Mouse (Mus musculus) liver, embryonic 14.5 days (tissue): ENCODE results near the gene 1500011B03Rik. TPM values are rescaled to one million over a fixed set of nuclear protein-coding genes. Genes with fewer than 3 reads are reported as not detected.

Source experiments
- ATAC-seq: fragments of 200-750 bp; cut with Nextera tagmentation; 2 replicates; pipeline ENCODE4 v1.8.0; 2017; ENCODE audit warnings: moderate number of reproducible peaks, mild to moderate bottlenecking, moderate library complexity; ENCODE audit not compliant: insufficient read depth
- DNase-seq, 3 experiments: peaks; one replicate each; pipeline ENCODE4 v3.0.0-alpha.2; 2012 to 2013; ENCODE audit warnings: low read depth in 3 of 3, low spot score in 3 of 3
- H3K27ac ChIP-seq: fragments of 300-500 bp; sonication (generic); 2 replicates; pipeline ENCODE4 v1.5.1; 2014; ENCODE audit warnings: moderate library complexity, mild to moderate bottlenecking, control low read depth, inconsistent platforms
- H3K27me3 ChIP-seq: fragments of 300-500 bp; sonication (generic); 2 replicates; pipeline ENCODE4 v1.6.1; 2014; ENCODE audit warnings: mild to moderate bottlenecking, low read length, moderate library complexity; ENCODE audit not compliant: control insufficient read depth, insufficient read depth
- H3K36me3 ChIP-seq: fragments of 300-500 bp; sonication (generic); replicated peaks from 2 replicates; pipeline ENCODE4 v1.6.1; 2014; ENCODE audit warnings: low read depth; ENCODE audit not compliant: control insufficient read depth, insufficient read depth
- H3K4me1 ChIP-seq, 2 experiments: fragments of 200-500 bp in 1 of 2; fragments of 300-500 bp in 1 of 2; sonication (generic) in 1 of 2; replicated peaks; 2 replicates each; pipeline ENCODE4 v1.6.1; 2012 to 2014; ENCODE audit warnings: antibody characterized with exemption in 1 of 2, inconsistent platforms in 1 of 2, low read length in 1 of 2; ENCODE audit not compliant: control insufficient read depth in 2 of 2, insufficient read depth in 2 of 2
- H3K4me2 ChIP-seq: fragments of 300-500 bp; sonication (generic); 2 replicates; pipeline ENCODE4 v1.6.1; 2014; ENCODE audit warnings: low read depth, mild to moderate bottlenecking, control low read depth, moderate library complexity
- H3K4me3 ChIP-seq, 2 experiments: fragments of 200-500 bp in 1 of 2; fragments of 300-500 bp in 1 of 2; sonication (generic) in 1 of 2; 2 replicates each; pipeline ENCODE4 v1.5.1; 2012 to 2014; ENCODE audit warnings: low read depth in 2 of 2, low read length in 2 of 2, mild to moderate bottlenecking in 2 of 2, control low read depth in 1 of 2, inconsistent platforms in 1 of 2, moderate library complexity in 1 of 2; ENCODE audit not compliant: insufficient read depth in 1 of 2
- H3K9ac ChIP-seq: fragments of 300-500 bp; sonication (generic); replicated peaks from 2 replicates; pipeline ENCODE4 v1.6.1; 2014; ENCODE audit warnings: mild to moderate bottlenecking, control low read depth, moderate library complexity
- H3K9me3 ChIP-seq: fragments of 300-500 bp; sonication (generic); 2 replicates; pipeline ENCODE4 v1.6.1; 2016; ENCODE audit warnings: low read length, mixed read lengths; ENCODE audit not compliant: control insufficient read depth
- CTCF ChIP-seq: IDR thresholded peaks from 2 replicates; pipeline ENCODE4 v1.5.1; 2016; ENCODE audit warnings: antibody characterized with exemption, low read depth, control low read depth
- EP300 ChIP-seq: IDR thresholded peaks from 2 replicates; pipeline ENCODE4 v1.6.1; 2016; ENCODE audit warnings: antibody characterized with exemption, low read depth
- whole genome bisulfite sequencing: fragments of 180-500 bp; shearing (Covaris S2); extraction: QIAGEN DNeasy Blood & Tissue Kit; methylation state at CpG from one replicate; pipeline ENCODE4 v1.1.7; 2014; ENCODE audit not compliant: insufficient replicate concordance; 5-methylcytosine and 5-hydroxymethylcytosine counted together
- polyA plus RNA-seq, 2 experiments: library from polyadenylated mRNA; depleted of rRNA in 1 of 2; stranded (reverse) in 1 of 2; unstranded in 1 of 2; fragments of >200 nt; fragmentation: Nextera tagmentation in 1 of 2; extraction: Ambion mirVana in 1 of 2; gene quantifications; 2 replicates each; pipeline versions ENCODE4 v1.2.1 to v1.2.3; 2012 to 2014

1500011B03Rik gene
- polyA plus RNA-seq, 2 experiments = 17.5 to 36.0 TPM

DNA sequence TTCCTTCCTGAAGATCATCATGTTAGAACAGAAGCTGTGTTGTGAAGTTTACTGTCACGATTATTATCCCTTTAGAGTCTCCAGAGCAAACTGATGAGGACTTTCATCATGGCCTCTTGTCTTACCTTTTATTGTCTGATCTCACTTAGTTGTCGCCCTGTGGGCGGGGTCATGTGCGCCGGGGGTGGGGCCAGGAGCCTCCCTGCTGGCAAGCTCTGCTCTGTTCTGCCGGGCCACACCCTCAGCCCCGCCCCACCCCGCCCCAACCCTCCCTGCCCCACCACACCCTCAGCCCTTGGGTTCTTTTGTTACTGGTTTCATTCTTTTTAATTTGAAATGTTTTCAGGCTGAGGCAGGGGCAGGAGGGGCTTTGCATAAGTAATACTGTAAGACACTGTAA is 22.2 kb downstream of the 1500011B03Rik start:
- Histone ChIP-seq H3K4me3 (no peak overlapping the region), H3K9ac (no peak overlapping the region), H3K9me3 (no peaks in the 10 kb centered on the region), H3K4me1 (peaks cover 6 to 12% of the 10 kb centered on the region in 2 experiments), H3K27me3 (no peaks in the 10 kb centered on the region), H3K36me3 (peaks cover 48% of the 10 kb centered on the region), H3K4me2 (no peak overlapping the region), H3K27ac (no peak overlapping the region)
- ATAC-seq (peak; percentile 78; the same call in 1 of the 2 replicates), DNase-seq (peak in 1 of 3 experiments; percentile 59)
- 14% methylated on average over 8 of the region's 8 CpGs for WGBS
- TF ChIP-seq CTCF (no peak), EP300 (no peak)

- 76% methylated on average over 11 of the region's 11 CpGs for WGBS
- no peak overlapping the region for H3K27ac ChIP-seq
- peaks cover 5 to 14% of the 10 kb centered on the region in 2 experiments for H3K4me1 ChIP-seq
- H3K4me2 ChIP-seq = no peak overlapping the region
- H3K9ac ChIP-seq = no peak overlapping the region
- no peak for ATAC-seq
- H3K27me3 ChIP-seq = no peaks in the 10 kb centered on the region
- H3K9me3 ChIP-seq = no peaks in the 10 kb centered on the region
- no peak overlapping the region for H3K4me3 ChIP-seq
- DNase-seq = no peak
- H3K36me3 ChIP-seq = peaks cover 44% of the 10 kb centered on the region
- no peak for TF ChIP-seq CTCF
These were observed 23.4 kb downstream of the 1500011B03Rik start for GRCm38 (mm10) chr5:114799848-114800247.

GRCm38 (mm10) chr5:114797253-114797652 is 26.0 kb downstream of the 1500011B03Rik start:
- no peaks in the 10 kb centered on the region for H3K9me3 ChIP-seq
- DNase-seq = no peak
- no peak overlapping the region for H3K9ac ChIP-seq
- H3K4me2 ChIP-seq = no peak overlapping the region
- peaks cover 39% of the 10 kb centered on the region for H3K36me3 ChIP-seq
- no peak overlapping the region for H3K27ac ChIP-seq
- H3K4me1 ChIP-seq = peaks cover 5 to 17% of the 10 kb centered on the region in 2 experiments
- no peaks in the 10 kb centered on the region for H3K27me3 ChIP-seq
- ATAC-seq = no peak
- 88% methylated on average over 8 of the region's 8 CpGs for WGBS
- H3K4me3 ChIP-seq = no peak overlapping the region
- TF ChIP-seq CTCF (no peak), EP300 (no peak)

DNA sequence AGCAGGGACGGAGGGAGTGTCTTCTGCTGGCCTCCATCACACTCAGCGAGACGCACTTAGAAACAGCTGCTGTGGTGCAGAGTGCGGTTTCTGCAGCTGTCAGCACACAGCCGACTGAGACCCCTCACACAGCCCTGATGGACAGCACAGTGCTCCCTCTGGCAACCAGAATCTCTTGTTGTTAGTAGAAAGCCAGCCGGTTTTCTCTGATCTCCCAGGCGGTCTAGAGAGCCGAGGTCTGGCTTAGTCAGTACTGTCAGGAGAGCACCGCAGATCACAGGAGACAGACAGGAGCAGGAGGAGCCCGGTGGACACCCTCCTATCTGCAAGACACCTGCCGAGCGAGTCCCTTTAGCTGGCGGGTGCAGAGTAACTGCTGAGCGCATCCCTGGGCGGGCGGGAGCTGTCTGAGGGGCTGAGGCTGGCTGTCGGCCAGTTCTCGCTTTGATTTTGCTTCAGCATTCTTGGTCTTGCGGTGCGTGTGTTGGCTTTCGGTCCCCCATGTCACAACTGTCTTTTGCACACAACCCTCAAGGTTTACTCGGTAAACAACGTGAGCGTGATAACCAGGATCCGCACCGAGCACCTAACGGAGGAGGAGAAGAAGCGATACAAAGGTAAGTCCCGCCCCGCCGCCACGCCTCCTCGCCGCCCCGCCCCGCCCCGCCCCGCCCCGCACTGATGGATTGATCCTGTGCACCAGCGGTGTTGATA is 26.8 kb downstream of the 1500011B03Rik start:
- no peak overlapping the region for H3K9ac ChIP-seq
- no peak overlapping the region for H3K27ac ChIP-seq
- peak overlapping the region in 1 of 2 experiments; percentile 49; a peak in 2 of 4 replicates for H3K4me3 ChIP-seq
- TF ChIP-seq EP300 = no peak
- no peak for TF ChIP-seq CTCF
- DNase-seq = no peak
- H3K27me3 ChIP-seq = no peaks in the 10 kb centered on the region
- 61% methylated on average over 40 of the region's 40 CpGs for WGBS
- peaks cover 40% of the 10 kb centered on the region for H3K36me3 ChIP-seq
- peaks cover 3 to 14% of the 10 kb centered on the region in 2 experiments for H3K4me1 ChIP-seq
- peak overlapping the region; percentile 33 for H3K4me2 ChIP-seq
- no peaks in the 10 kb centered on the region for H3K9me3 ChIP-seq
- ATAC-seq = no peak

DNA sequence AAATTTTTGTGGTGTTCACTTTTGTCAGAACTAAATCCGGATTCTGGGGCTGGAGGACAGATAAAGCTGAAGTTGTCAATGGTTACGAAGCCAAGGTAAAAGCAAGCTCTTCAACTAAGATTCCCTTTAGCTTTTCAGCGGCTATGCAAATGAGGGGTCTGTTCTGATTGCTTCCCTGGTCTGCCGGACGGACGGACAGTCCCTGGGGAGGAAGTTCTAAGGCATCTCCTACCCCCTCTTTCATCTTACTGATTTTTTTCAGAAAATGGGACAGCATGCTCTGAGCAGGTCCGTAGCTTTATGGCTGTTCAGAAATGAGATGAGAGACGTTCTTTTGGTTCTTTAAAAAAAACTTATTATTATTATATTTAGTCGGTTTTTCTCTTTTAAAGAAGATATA is 27.6 kb downstream of the 1500011B03Rik start:
- Histone ChIP-seq H3K4me2 (no peak overlapping the region), H3K4me3 (no peak overlapping the region), H3K9ac (no peak overlapping the region), H3K36me3 (peaks cover 39% of the 10 kb centered on the region), H3K4me1 (peaks cover 0 to 9% of the 10 kb centered on the region in 2 experiments; a peak in 2 of 4 replicates), H3K27me3 (no peaks in the 10 kb centered on the region), H3K27ac (no peak overlapping the region), H3K9me3 (no peaks in the 10 kb centered on the region)
- DNase-seq (no peak), ATAC-seq (no peak)
- 80% methylated on average over 9 of the region's 9 CpGs for WGBS
- no peak for TF ChIP-seq EP300
- no peak for TF ChIP-seq CTCF
